Mouse (Mus musculus): ENCODE results near the gene Gm21885.
"Not testable (repeated sequence)": the region's sequence is repeated elsewhere in the genome, so short reads cannot be mapped to it uniquely, and the experiment has no call there.

Gm21885 gene

GRCm38 (mm10) chr11:94281199-94282181, at the start of gene Gm21885:
Gm21885 (plus strand) TSS chr11:94281873.
- no peak for DNase-seq (ENCODE audit: low spot score in 2 of 2)

- DNase-seq (ENCODE audit: low spot score in 2 of 2), result no peak
Measured at GRCm38 (mm10) chr11:94233405-94233804, 48.3 kb upstream of the Gm21885 start.

- no peak for DNase-seq (ENCODE audit: low spot score in 2 of 2)
Measured at GRCm38 (mm10) chr11:94234380-94234779, 47.3 kb upstream of the Gm21885 start.

- no peak for DNase-seq (ENCODE audit: low spot score in 2 of 2)
Measured at GRCm38 (mm10) chr11:94234857-94235256, 46.8 kb upstream of the Gm21885 start.

- DNase-seq (ENCODE audit: low spot score in 2 of 2), result peak; percentile 56 to 77
Measured at GRCm38 (mm10) chr11:94236074-94236473, 45.6 kb upstream of the Gm21885 start.

- no peak for DNase-seq (ENCODE audit: low spot score in 2 of 2)
Measured at GRCm38 (mm10) chr11:94238786-94239185, 42.9 kb upstream of the Gm21885 start.

GRCm38 (mm10) chr11:94239706-94240105, 42.0 kb upstream of the Gm21885 start:
- DNase-seq (ENCODE audit: low spot score in 2 of 2), result no peak

- DNase-seq (ENCODE audit: low spot score in 2 of 2), result no peak
Measured at GRCm38 (mm10) chr11:94242760-94243421, 38.8 kb upstream of the Gm21885 start.

- no peak for DNase-seq (ENCODE audit: low spot score in 2 of 2)
Measured at GRCm38 (mm10) chr11:94243422-94244180, 38.1 kb upstream of the Gm21885 start.

- no peak for DNase-seq (ENCODE audit: low spot score in 2 of 2)
Measured at GRCm38 (mm10) chr11:94244385-94244784, 37.3 kb upstream of the Gm21885 start.

GRCm38 (mm10) chr11:94245955-94246788, 35.5 kb upstream of the Gm21885 start, which contains the start of gene Wfikkn2:
Wfikkn2 (minus strand) TSS chr11:94246005.
- no peak for DNase-seq (ENCODE audit: low spot score in 2 of 2)

GRCm38 (mm10) chr11:94246789-94247061, 34.9 kb upstream of the Gm21885 start:
- no peak for DNase-seq (ENCODE audit: low spot score in 2 of 2)

GRCm38 (mm10) chr11:94253156-94253555, 28.5 kb upstream of the Gm21885 start:
- no peak for DNase-seq (ENCODE audit: low spot score in 2 of 2)

- no peak for DNase-seq (ENCODE audit: low spot score in 2 of 2)
Measured at GRCm38 (mm10) chr11:94253691-94254090, 28.0 kb upstream of the Gm21885 start.

GRCm38 (mm10) chr11:94255733-94256132, 25.9 kb upstream of the Gm21885 start:
- DNase-seq (ENCODE audit: low spot score in 2 of 2), result no peak

- no peak for DNase-seq (ENCODE audit: low spot score in 2 of 2)
Measured at GRCm38 (mm10) chr11:94257987-94258386, 23.7 kb upstream of the Gm21885 start.

- DNase-seq (ENCODE audit: low spot score in 2 of 2), result no peak
Measured at GRCm38 (mm10) chr11:94259814-94260213, 21.9 kb upstream of the Gm21885 start.

GRCm38 (mm10) chr11:94261585-94262370, 19.9 kb upstream of the Gm21885 start:
- no peak for DNase-seq (ENCODE audit: low spot score in 2 of 2)

GRCm38 (mm10) chr11:94265134-94265785, 16.4 kb upstream of the Gm21885 start:
- DNase-seq (ENCODE audit: low spot score in 2 of 2), result no peak

GRCm38 (mm10) chr11:94266155-94266554, 15.5 kb upstream of the Gm21885 start:
- DNase-seq (ENCODE audit: low spot score in 2 of 2), result not testable (repeated sequence)

All from frontal cortex, postnatal 36 days (tissue).